Mouse (Mus musculus): ENCODE data around the gene Elmo1. TPM values are rescaled to one million over a fixed set of nuclear protein-coding genes. Genes with fewer than 3 reads are reported as not detected.
A peak's percentile ranks its signal among the peaks of the same experiment; 100 is the strongest.

Gene Elmo1
- polyA plus RNA-seq, 1 experiment from 2014 or later, result 38.3 TPM

DNA sequence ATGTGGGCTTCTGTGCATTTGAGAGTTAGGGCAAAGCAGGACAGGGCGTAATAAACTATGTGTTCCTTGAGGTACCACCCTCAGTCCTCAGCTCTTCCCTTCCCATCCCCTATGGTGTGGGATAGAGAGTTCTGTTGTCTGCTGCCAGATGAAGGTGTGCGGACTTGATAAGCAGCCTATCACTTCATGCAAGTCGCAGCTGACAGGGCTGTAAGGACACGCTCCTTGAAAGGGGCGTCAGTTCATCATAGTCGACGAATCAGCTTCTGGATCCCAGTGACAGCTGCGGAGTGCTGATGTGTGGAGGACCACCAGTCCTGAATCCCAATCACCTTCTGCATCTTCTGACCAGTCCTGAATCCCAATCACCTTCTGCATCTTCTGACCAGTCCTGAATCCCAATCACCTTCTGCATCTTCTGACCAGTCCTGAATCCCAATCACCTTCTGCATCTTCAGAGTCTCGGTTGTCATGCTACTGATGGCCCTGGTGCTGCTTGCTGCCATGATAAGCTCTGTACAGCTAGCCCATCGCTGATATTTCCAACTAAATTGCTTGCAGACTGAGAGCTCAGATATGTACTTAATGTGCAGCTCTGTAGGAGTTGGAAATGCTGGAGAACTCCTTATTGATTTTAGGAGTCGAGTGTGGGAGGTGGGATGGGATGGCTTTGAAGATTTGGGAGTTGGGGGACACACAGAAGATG is 59.9 kb downstream of the Elmo1 start:
- Histone ChIP-seq H3K27ac (no peak overlapping the region), H3K4me2 (no peak overlapping the region), H3K36me3 (replicated peaks) (no peaks in the 10 kb centered on the region), H3K9me3 (no peaks in the 10 kb centered on the region), H3K4me3 (no peak overlapping the region), H3K27me3 (replicated peaks) (no peaks in the 10 kb centered on the region), H3K9ac (no peak overlapping the region), H3K4me1 (no peaks in the 10 kb centered on the region)
- 83% methylated on average over 11 of the region's 11 CpGs for WGBS
- ATAC-seq (replicated peaks), result peak; percentile 40; the same call in 1 of the 2 replicates

GRCm38 (mm10) chr13:20151302-20151978 is 61.0 kb downstream of the Elmo1 start:
- Histone ChIP-seq H3K27ac (no peak overlapping the region), H3K27me3 (replicated peaks) (no peaks in the 10 kb centered on the region), H3K4me2 (no peak overlapping the region), H3K4me3 (no peak overlapping the region), H3K9ac (no peak overlapping the region), H3K36me3 (replicated peaks) (no peaks in the 10 kb centered on the region), H3K4me1 (no peaks in the 10 kb centered on the region), H3K9me3 (no peaks in the 10 kb centered on the region)
- no peak for ATAC-seq (replicated peaks)
- 50% methylated on average over 4 of the region's 4 CpGs for WGBS

DNA sequence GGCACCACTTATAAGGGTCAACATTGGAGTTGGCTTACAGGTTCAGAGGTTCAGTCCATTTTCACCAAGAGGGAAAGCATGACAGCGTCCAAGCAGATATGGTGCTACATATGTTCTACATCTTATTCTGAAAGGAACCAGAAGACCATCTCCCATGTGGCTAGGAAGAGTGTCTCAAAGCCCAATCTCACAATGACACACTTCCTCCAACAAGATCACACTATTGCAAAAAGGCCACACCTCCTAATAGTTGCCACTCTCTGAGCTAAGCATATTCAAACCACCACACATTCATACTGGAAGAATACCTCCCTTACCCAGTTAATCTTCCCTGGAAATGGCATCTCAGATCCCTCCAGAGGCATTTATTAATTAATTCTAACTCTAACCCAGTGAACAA is 66.7 kb downstream of the Elmo1 start:
- Histone ChIP-seq H3K9ac (no peak overlapping the region), H3K4me3 (no peak overlapping the region), H3K9me3 (no peaks in the 10 kb centered on the region), H3K27ac (no peak overlapping the region), H3K4me2 (no peak overlapping the region), H3K27me3 (replicated peaks) (no peaks in the 10 kb centered on the region), H3K36me3 (replicated peaks) (no peaks in the 10 kb centered on the region), H3K4me1 (no peaks in the 10 kb centered on the region)
- ATAC-seq (replicated peaks), result no peak
- WGBS, result 97% methylated on average over 1 of the region's 1 CpGs

GRCm38 (mm10) chr13:20157529-20157928 is 67.1 kb downstream of the Elmo1 start:
- Histone ChIP-seq H3K9me3 (no peaks in the 10 kb centered on the region), H3K27me3 (replicated peaks) (no peaks in the 10 kb centered on the region), H3K36me3 (replicated peaks) (no peaks in the 10 kb centered on the region), H3K27ac (no peak overlapping the region), H3K4me3 (no peak overlapping the region), H3K4me2 (no peak overlapping the region), H3K9ac (no peak overlapping the region), H3K4me1 (no peaks in the 10 kb centered on the region)
- 87% methylated on average over 5 of the region's 5 CpGs for WGBS
- no peak for ATAC-seq (replicated peaks)

DNA sequence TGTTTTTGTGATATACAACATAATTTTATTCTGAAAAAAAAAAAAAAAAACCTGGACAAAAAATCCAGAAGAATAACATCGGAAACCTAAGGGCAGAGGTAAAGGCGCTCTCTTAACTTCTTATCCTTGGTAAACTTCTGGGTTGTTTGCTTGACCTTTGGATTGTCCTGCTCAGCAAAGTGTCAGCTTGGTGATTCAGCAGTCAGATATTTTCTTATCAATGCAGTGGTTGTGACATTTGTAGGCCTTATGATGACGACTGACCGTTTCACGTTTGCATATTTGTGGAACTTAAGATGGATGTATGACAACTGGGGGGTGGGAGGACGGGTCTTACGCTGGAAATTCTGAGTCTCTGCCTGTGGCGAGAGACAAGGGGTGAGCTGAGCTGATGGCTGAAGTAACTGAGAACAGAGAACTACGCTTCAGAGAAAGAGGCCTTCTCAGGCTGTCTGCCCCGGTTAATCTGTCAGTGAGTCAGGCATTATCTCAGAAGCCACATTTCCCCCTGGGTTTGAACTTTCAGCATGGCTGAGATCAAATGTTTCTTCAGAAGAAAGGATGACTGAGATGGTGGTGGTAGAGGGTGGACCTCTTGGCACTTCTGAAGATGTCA is 73.1 kb downstream of the Elmo1 start:
- H3K4me2 ChIP-seq, result no peak overlapping the region
- H3K9me3 ChIP-seq, result no peaks in the 10 kb centered on the region
- ATAC-seq (replicated peaks), result no peak
- no peaks in the 10 kb centered on the region for H3K27me3 ChIP-seq (replicated peaks)
- WGBS, result 81% methylated on average over 10 of the region's 10 CpGs
- H3K4me3 ChIP-seq, result no peak overlapping the region
- no peak overlapping the region for H3K9ac ChIP-seq
- H3K36me3 ChIP-seq (replicated peaks), result no peaks in the 10 kb centered on the region
- no peak overlapping the region for H3K27ac ChIP-seq
- H3K4me1 ChIP-seq, result no peaks in the 10 kb centered on the region

- ATAC-seq (replicated peaks), result no peak
- Histone ChIP-seq H3K27ac (no peak overlapping the region), H3K9ac (no peak overlapping the region), H3K36me3 (replicated peaks) (no peaks in the 10 kb centered on the region), H3K9me3 (no peaks in the 10 kb centered on the region), H3K27me3 (replicated peaks) (no peaks in the 10 kb centered on the region), H3K4me3 (no peak overlapping the region), H3K4me2 (no peak overlapping the region), H3K4me1 (no peaks in the 10 kb centered on the region)
- 90% methylated on average over 2 of the region's 2 CpGs for WGBS
These were observed 74.4 kb downstream of the Elmo1 start for GRCm38 (mm10) chr13:20164837-20165236.

- no peaks in the 10 kb centered on the region for H3K4me1 ChIP-seq
- WGBS, result 35% methylated on average over 10 of the region's 10 CpGs
- H3K4me3 ChIP-seq, result no peak overlapping the region
- H3K36me3 ChIP-seq (replicated peaks), result no peaks in the 10 kb centered on the region
- no peak overlapping the region for H3K9ac ChIP-seq
- no peak overlapping the region for H3K4me2 ChIP-seq
- H3K27ac ChIP-seq, result no peak overlapping the region
- H3K9me3 ChIP-seq, result no peaks in the 10 kb centered on the region
- H3K27me3 ChIP-seq (replicated peaks), result no peaks in the 10 kb centered on the region
- no peak for ATAC-seq (replicated peaks)
These were observed 83.7 kb downstream of the Elmo1 start for GRCm38 (mm10) chr13:20173987-20174654.

DNA sequence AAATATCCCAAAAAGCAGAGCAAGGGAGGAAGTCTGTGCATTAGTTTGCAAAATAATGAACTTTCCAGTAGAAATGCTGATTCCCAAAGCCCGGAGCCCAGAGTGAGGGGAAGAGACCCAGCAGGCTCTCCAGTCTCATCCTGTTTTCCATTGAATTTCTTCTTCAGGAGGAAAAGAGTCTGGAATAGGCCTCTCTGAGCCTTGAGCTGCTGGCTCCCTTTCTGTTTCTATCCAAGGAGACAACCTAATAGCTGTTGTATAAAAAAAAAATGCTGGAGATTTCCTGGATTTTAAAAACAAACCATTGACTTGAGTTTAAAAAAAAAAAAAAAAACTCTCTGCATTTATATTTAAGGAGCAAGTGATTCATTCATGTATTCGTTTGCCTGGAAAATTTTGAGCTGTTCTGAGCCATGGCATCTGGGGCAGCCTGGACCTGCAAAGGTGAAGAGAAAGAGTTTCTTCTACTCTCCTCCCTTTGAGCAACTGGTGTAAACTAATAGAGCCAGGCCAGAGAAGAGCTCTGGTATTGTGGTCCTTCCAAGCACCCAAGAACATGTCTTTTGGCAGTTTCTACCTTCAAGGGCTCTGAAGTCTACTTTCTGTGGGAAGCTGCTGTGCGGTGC is 84.4 kb downstream of the Elmo1 start:
- WGBS, result 56% methylated on average over 3 of the region's 3 CpGs

GRCm38 (mm10) chr13:20180738-20181137 is 90.3 kb downstream of the Elmo1 start:
- Histone ChIP-seq H3K36me3 (replicated peaks) (no peaks in the 10 kb centered on the region), H3K9me3 (no peaks in the 10 kb centered on the region), H3K27me3 (replicated peaks) (no peaks in the 10 kb centered on the region), H3K27ac (no peak overlapping the region), H3K9ac (no peak overlapping the region), H3K4me1 (peaks cover 18% of the 10 kb centered on the region), H3K4me2 (no peak overlapping the region), H3K4me3 (no peak overlapping the region)
- ATAC-seq (replicated peaks), result no peak
- WGBS, result 90% methylated on average over 5 of the region's 5 CpGs

More for the DNA sequence above, 84.4 kb downstream of the Elmo1 start:
- Histone ChIP-seq H3K4me1 (no peaks in the 10 kb centered on the region), H3K27me3 (replicated peaks) (no peaks in the 10 kb centered on the region), H3K36me3 (replicated peaks) (no peaks in the 10 kb centered on the region), H3K9me3 (no peaks in the 10 kb centered on the region), H3K4me3 (no peak overlapping the region), H3K4me2 (no peak overlapping the region), H3K27ac (no peak overlapping the region), H3K9ac (no peak overlapping the region)
- ATAC-seq (replicated peaks), result no peak

- H3K36me3 ChIP-seq (replicated peaks), result no peaks in the 10 kb centered on the region
- no peaks in the 10 kb centered on the region for H3K27me3 ChIP-seq (replicated peaks)
- H3K4me1 ChIP-seq, result peaks cover 18% of the 10 kb centered on the region
- ATAC-seq (replicated peaks), result no peak
- no peak overlapping the region for H3K27ac ChIP-seq
- 86% methylated on average over 4 of the region's 4 CpGs for WGBS
- H3K4me3 ChIP-seq, result no peak overlapping the region
- no peaks in the 10 kb centered on the region for H3K9me3 ChIP-seq
- no peak overlapping the region for H3K4me2 ChIP-seq
- no peak overlapping the region for H3K9ac ChIP-seq
These were observed 90.9 kb downstream of the Elmo1 start for GRCm38 (mm10) chr13:20181321-20181720.

DNA sequence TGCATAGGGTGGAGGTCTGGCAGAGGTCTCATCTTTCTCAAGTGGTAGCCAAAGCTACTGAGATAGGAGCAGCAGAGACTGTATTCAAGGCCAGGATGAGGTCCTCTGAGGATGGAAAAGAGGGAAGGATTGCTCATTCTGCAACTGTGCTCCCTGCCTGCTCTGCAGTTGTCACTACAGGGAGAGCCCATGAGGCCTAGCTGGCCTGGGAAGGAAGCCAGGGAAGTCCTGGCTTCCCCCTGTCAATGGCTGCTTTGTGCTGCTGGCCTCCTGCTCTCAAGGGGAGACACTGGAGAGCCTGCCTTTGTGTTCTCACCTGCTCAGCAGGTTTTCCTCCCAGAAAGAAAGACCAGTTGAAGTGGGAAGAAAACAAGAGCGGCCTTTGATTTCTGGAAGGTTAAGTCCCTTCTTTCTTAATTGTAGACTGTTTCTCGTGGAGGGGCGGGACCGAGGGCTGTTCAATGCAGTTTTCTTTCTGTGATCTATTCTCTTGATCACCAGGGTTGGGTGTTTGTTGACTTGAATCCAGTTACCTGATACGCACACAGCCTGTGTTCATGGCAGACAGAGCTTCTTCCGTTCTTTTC is 91.9 kb downstream of the Elmo1 start:
- H3K9me3 ChIP-seq, result no peaks in the 10 kb centered on the region
- peaks cover 18% of the 10 kb centered on the region for H3K4me1 ChIP-seq
- H3K36me3 ChIP-seq (replicated peaks), result no peaks in the 10 kb centered on the region
- WGBS, result 46% methylated on average over 6 of the region's 6 CpGs
- H3K4me2 ChIP-seq, result no peak overlapping the region
- no peak for ATAC-seq (replicated peaks)
- H3K4me3 ChIP-seq, result no peak overlapping the region
- H3K27me3 ChIP-seq (replicated peaks), result no peaks in the 10 kb centered on the region
- H3K9ac ChIP-seq, result no peak overlapping the region
- 0 out of 2 replicates have a peak overlapping the region, but pooled peaks have one; percentile 15 for H3K27ac ChIP-seq
